Mouse (Mus musculus): ENCODE results near the gene Thra. TPM values are rescaled to one million over a fixed set of nuclear protein-coding genes. Genes with fewer than 3 reads are reported as not detected.
A peak's percentile ranks its signal among the peaks of the same experiment; 100 is the strongest.
"Not testable (repeated sequence)": the region's sequence is repeated elsewhere in the genome, so short reads cannot be mapped to it uniquely, and the experiment has no call there.

Thra gene
- polyA plus RNA-seq, 1 experiment from 2014 or later = 36.3 TPM

GRCm38 (mm10) chr11:98730727-98731126 is 9.7 kb upstream of the Thra start:
- no peak overlapping the region for H3K9ac ChIP-seq (ENCODE audit: low read length)
- H3K9me3 ChIP-seq (ENCODE audit: control insufficient read depth, low read length) = peaks cover 3% of the 10 kb centered on the region; the same call in 1 of the 2 replicates
- H3K27ac ChIP-seq (ENCODE audit: low read length) = peak overlapping the region; percentile 36; the same call in 1 of the 2 replicates
- H3K4me3 ChIP-seq (ENCODE audit: low read length) = no peak overlapping the region
- ATAC-seq (ENCODE audit: low read depth) = peak; percentile 16; the same call in 1 of the 2 replicates
- 0 out of 2 replicates have a peak, but pooled peaks cover 2% of the 10 kb centered on the region for H3K36me3 ChIP-seq (ENCODE audit: control insufficient read depth, insufficient read depth, low read length)
- no peaks in the 10 kb centered on the region for H3K27me3 ChIP-seq (ENCODE audit: control insufficient read depth, insufficient read depth, low read depth, low read length)
- H3K4me1 ChIP-seq (replicated peaks; ENCODE audit: control insufficient read depth, insufficient read depth, low read length) = peaks cover 8% of the 10 kb centered on the region
- no peak overlapping the region for H3K4me2 ChIP-seq (ENCODE audit: low read depth, low read length)
- 53% methylated on average over 4 of the region's 4 CpGs for WGBS

- peak; percentile 17; the same call in 1 of the 2 replicates for ATAC-seq (ENCODE audit: low read depth)
These were observed 9.3 kb upstream of the Thra start for GRCm38 (mm10) chr11:98731134-98731533.

GRCm38 (mm10) chr11:98734020-98734419 is 6.4 kb upstream of the Thra start:
- 72% methylated on average over 3 of the region's 3 CpGs for WGBS
- no peaks in the 10 kb centered on the region for H3K27me3 ChIP-seq (ENCODE audit: control insufficient read depth, insufficient read depth, low read depth, low read length)
- H3K9ac ChIP-seq (ENCODE audit: low read length) = no peak overlapping the region
- no peak overlapping the region for H3K4me3 ChIP-seq (ENCODE audit: low read length)
- no peak overlapping the region for H3K27ac ChIP-seq (ENCODE audit: low read length)
- H3K4me2 ChIP-seq (ENCODE audit: low read depth, low read length) = no peak overlapping the region
- peaks cover 3% of the 10 kb centered on the region; the same call in 1 of the 2 replicates for H3K9me3 ChIP-seq (ENCODE audit: control insufficient read depth, low read length)
- ATAC-seq (ENCODE audit: low read depth) = no peak
- no peaks in the 10 kb centered on the region for H3K36me3 ChIP-seq (ENCODE audit: control insufficient read depth, insufficient read depth, low read length)
- H3K4me1 ChIP-seq (replicated peaks; ENCODE audit: control insufficient read depth, insufficient read depth, low read length) = 0 out of 2 replicates have a peak, but pooled peaks cover 3% of the 10 kb centered on the region

More at GRCm38 (mm10) chr11:98731134-98731533, 9.3 kb upstream of the Thra start:
- H3K27ac ChIP-seq (ENCODE audit: low read length) = peak overlapping the region; percentile 36; the same call in 1 of the 2 replicates
- 39% methylated on average over 5 of the region's 5 CpGs for WGBS
- no peak overlapping the region for H3K9ac ChIP-seq (ENCODE audit: low read length)
- H3K4me3 ChIP-seq (ENCODE audit: low read length) = no peak overlapping the region
- no peak overlapping the region for H3K4me2 ChIP-seq (ENCODE audit: low read depth, low read length)
- 0 out of 2 replicates have a peak, but pooled peaks cover 2% of the 10 kb centered on the region for H3K36me3 ChIP-seq (ENCODE audit: control insufficient read depth, insufficient read depth, low read length)
- H3K4me1 ChIP-seq (replicated peaks; ENCODE audit: control insufficient read depth, insufficient read depth, low read length) = peaks cover 8% of the 10 kb centered on the region
- peaks cover 3% of the 10 kb centered on the region; the same call in 1 of the 2 replicates for H3K9me3 ChIP-seq (ENCODE audit: control insufficient read depth, low read length)
- no peaks in the 10 kb centered on the region for H3K27me3 ChIP-seq (ENCODE audit: control insufficient read depth, insufficient read depth, low read depth, low read length)

GRCm38 (mm10) chr11:98735111-98735510 is 5.3 kb upstream of the Thra start:
- no peak overlapping the region for H3K4me3 ChIP-seq (ENCODE audit: low read length)
- H3K4me1 ChIP-seq (replicated peaks; ENCODE audit: control insufficient read depth, insufficient read depth, low read length) = peaks cover 3% of the 10 kb centered on the region
- H3K4me2 ChIP-seq (ENCODE audit: low read depth, low read length) = no peak overlapping the region
- no peaks in the 10 kb centered on the region for H3K27me3 ChIP-seq (ENCODE audit: control insufficient read depth, insufficient read depth, low read depth, low read length)
- no peak for ATAC-seq (ENCODE audit: low read depth)
- no peaks in the 10 kb centered on the region for H3K36me3 ChIP-seq (ENCODE audit: control insufficient read depth, insufficient read depth, low read length)
- WGBS = 85% methylated on average over 4 of the region's 4 CpGs
- H3K9me3 ChIP-seq (ENCODE audit: control insufficient read depth, low read length) = peaks cover 3% of the 10 kb centered on the region; the same call in 1 of the 2 replicates
- H3K9ac ChIP-seq (ENCODE audit: low read length) = no peak overlapping the region
- no peak overlapping the region for H3K27ac ChIP-seq (ENCODE audit: low read length)

- 63% methylated on average over 1 of the region's 1 CpGs for WGBS
- Histone ChIP-seq H3K27me3 (ENCODE audit: control insufficient read depth, insufficient read depth, low read depth, low read length) (no peaks in the 10 kb centered on the region), H3K4me3 (ENCODE audit: low read length) (no peak overlapping the region), H3K4me1 (replicated peaks; ENCODE audit: control insufficient read depth, insufficient read depth, low read length) (peaks cover 9% of the 10 kb centered on the region), H3K9ac (ENCODE audit: low read length) (no peak overlapping the region), H3K4me2 (ENCODE audit: low read depth, low read length) (no peak overlapping the region), H3K36me3 (ENCODE audit: control insufficient read depth, insufficient read depth, low read length) (no peaks in the 10 kb centered on the region), H3K9me3 (ENCODE audit: control insufficient read depth, low read length) (peaks cover 3% of the 10 kb centered on the region; the same call in 1 of the 2 replicates), H3K27ac (ENCODE audit: low read length) (no peak overlapping the region)
- no peak for ATAC-seq (ENCODE audit: low read depth)
These were observed 4.3 kb upstream of the Thra start for GRCm38 (mm10) chr11:98736176-98736575.

- ATAC-seq (ENCODE audit: low read depth); H3K9me3 ChIP-seq (ENCODE audit: control insufficient read depth, low read length); H3K27ac ChIP-seq (ENCODE audit: low read length); H3K4me3 ChIP-seq (ENCODE audit: low read length); H3K4me2 ChIP-seq (ENCODE audit: low read depth, low read length); H3K27me3 ChIP-seq (ENCODE audit: control insufficient read depth, insufficient read depth, low read depth, low read length); H3K36me3 ChIP-seq (ENCODE audit: control insufficient read depth, insufficient read depth, low read length); H3K9ac ChIP-seq (ENCODE audit: low read length): not testable (repeated sequence)
- peaks cover 11% of the 10 kb centered on the region for H3K4me1 ChIP-seq (replicated peaks; ENCODE audit: control insufficient read depth, insufficient read depth, low read length)
- 85% methylated on average over 2 of the region's 2 CpGs for WGBS
These were observed 3.2 kb upstream of the Thra start for GRCm38 (mm10) chr11:98737220-98737619.

GRCm38 (mm10) chr11:98738428-98738911 is 2.0 kb upstream of the Thra start:
- 53% methylated on average over 4 of the region's 4 CpGs for WGBS
- no peaks in the 10 kb centered on the region for H3K36me3 ChIP-seq (ENCODE audit: control insufficient read depth, insufficient read depth, low read length)
- no peak for ATAC-seq (ENCODE audit: low read depth)

GRCm38 (mm10) chr11:98738925-98739324 is 1.5 kb upstream of the Thra start:
- no peak overlapping the region for H3K27ac ChIP-seq (ENCODE audit: low read length)
- no peak overlapping the region for H3K4me2 ChIP-seq (ENCODE audit: low read depth, low read length)
- no peaks in the 10 kb centered on the region for H3K36me3 ChIP-seq (ENCODE audit: control insufficient read depth, insufficient read depth, low read length)
- WGBS = 67% methylated on average over 8 of the region's 9 CpGs
- H3K4me3 ChIP-seq (ENCODE audit: low read length) = no peak overlapping the region
- H3K4me1 ChIP-seq (replicated peaks; ENCODE audit: control insufficient read depth, insufficient read depth, low read length) = peaks cover 22% of the 10 kb centered on the region
- peaks cover 3% of the 10 kb centered on the region; the same call in 1 of the 2 replicates for H3K9me3 ChIP-seq (ENCODE audit: control insufficient read depth, low read length)
- no peak for ATAC-seq (ENCODE audit: low read depth)
- H3K27me3 ChIP-seq (ENCODE audit: control insufficient read depth, insufficient read depth, low read depth, low read length) = no peaks in the 10 kb centered on the region
- H3K9ac ChIP-seq (ENCODE audit: low read length) = no peak overlapping the region

More at GRCm38 (mm10) chr11:98738428-98738911, 2.0 kb upstream of the Thra start:
- H3K9ac ChIP-seq (ENCODE audit: low read length) = no peak overlapping the region
- H3K27ac ChIP-seq (ENCODE audit: low read length) = no peak overlapping the region
- H3K27me3 ChIP-seq (ENCODE audit: control insufficient read depth, insufficient read depth, low read depth, low read length) = no peaks in the 10 kb centered on the region
- peaks cover 3% of the 10 kb centered on the region; the same call in 1 of the 2 replicates for H3K9me3 ChIP-seq (ENCODE audit: control insufficient read depth, low read length)
- H3K4me1 ChIP-seq (replicated peaks; ENCODE audit: control insufficient read depth, insufficient read depth, low read length) = peaks cover 19% of the 10 kb centered on the region
- H3K4me2 ChIP-seq (ENCODE audit: low read depth, low read length) = no peak overlapping the region
- no peak overlapping the region for H3K4me3 ChIP-seq (ENCODE audit: low read length)

GRCm38 (mm10) chr11:98740026-98740392 is 429 bp upstream of the Thra start:
- Histone ChIP-seq H3K4me1 (replicated peaks; ENCODE audit: control insufficient read depth, insufficient read depth, low read length) (peaks cover 33% of the 10 kb centered on the region), H3K9ac (ENCODE audit: low read length) (peak overlapping the region; percentile 95), H3K4me3 (ENCODE audit: low read length) (peak overlapping the region; percentile 85), H3K4me2 (ENCODE audit: low read depth, low read length) (peak overlapping the region; percentile 83), H3K27me3 (ENCODE audit: control insufficient read depth, insufficient read depth, low read depth, low read length) (no peaks in the 10 kb centered on the region), H3K27ac (ENCODE audit: low read length) (peak overlapping the region; percentile 92), H3K36me3 (ENCODE audit: control insufficient read depth, insufficient read depth, low read length) (no peaks in the 10 kb centered on the region), H3K9me3 (ENCODE audit: control insufficient read depth, low read length) (no peaks in the 10 kb centered on the region)
- WGBS = 7% methylated on average over 8 of the region's 8 CpGs
- ATAC-seq (ENCODE audit: low read depth) = 0 out of 2 replicates have a peak, but pooled peaks have one; percentile 5
